Mouse (Mus musculus) CD8-positive naive resting alpha-beta T cell, adult 2 months (primary cell): ENCODE results near the gene Pkp1.

Experiments
- DNase-seq, 2 experiments: peaks; one replicate each; pipeline ENCODE4 v3.0.0; 2022; ENCODE audit warnings: low read depth in 2 of 2, low spot score in 2 of 2

Gene Pkp1

GRCm38 (mm10) chr1:135918644-135919407, at the start of gene Pkp1:
TSS of gene Pkp1 (minus strand) at chr1:135919207.
- DNase-seq, result no peak

GRCm38 (mm10) chr1:135967739-135968138, 48.7 kb upstream of the Pkp1 start:
- no peak for DNase-seq

- DNase-seq, result no peak
Observed at GRCm38 (mm10) chr1:135964561-135964960, 45.6 kb upstream of the Pkp1 start.

GRCm38 (mm10) chr1:135963177-135963576, 44.2 kb upstream of the Pkp1 start:
- no peak for DNase-seq

GRCm38 (mm10) chr1:135958483-135958882, 39.5 kb upstream of the Pkp1 start:
- DNase-seq, result peak in 1 of 2 experiments; percentile 16

GRCm38 (mm10) chr1:135948871-135949270, 29.9 kb upstream of the Pkp1 start:
- no peak for DNase-seq

GRCm38 (mm10) chr1:135946247-135946646, 27.2 kb upstream of the Pkp1 start:
- DNase-seq, result no peak

GRCm38 (mm10) chr1:135945711-135946110, 26.7 kb upstream of the Pkp1 start:
- peak in 1 of 2 experiments; percentile 38 for DNase-seq

- DNase-seq, result peak; percentile 31 to 54
Observed at GRCm38 (mm10) chr1:135944526-135945259, 25.7 kb upstream of the Pkp1 start.

GRCm38 (mm10) chr1:135943713-135944112, 24.7 kb upstream of the Pkp1 start:
- no peak for DNase-seq

GRCm38 (mm10) chr1:135942116-135942515, 23.1 kb upstream of the Pkp1 start:
- no peak for DNase-seq

- DNase-seq, result no peak
Observed at GRCm38 (mm10) chr1:135941259-135942006, 22.4 kb upstream of the Pkp1 start.

- DNase-seq, result no peak
Observed at GRCm38 (mm10) chr1:135936091-135936490, 17.1 kb upstream of the Pkp1 start.

- no peak for DNase-seq
Observed at GRCm38 (mm10) chr1:135933704-135934293, 14.8 kb upstream of the Pkp1 start.

- DNase-seq, result no peak
Observed at GRCm38 (mm10) chr1:135929876-135930275, 10.9 kb upstream of the Pkp1 start.

- no peak for DNase-seq
Observed at GRCm38 (mm10) chr1:135925848-135926247, 6.8 kb upstream of the Pkp1 start.

GRCm38 (mm10) chr1:135924377-135924994, 5.5 kb upstream of the Pkp1 start:
- no peak for DNase-seq

- no peak for DNase-seq
Observed at GRCm38 (mm10) chr1:135923229-135923628, 4.2 kb upstream of the Pkp1 start.

- no peak for DNase-seq
Observed at GRCm38 (mm10) chr1:135917206-135917605, 1.8 kb downstream of the Pkp1 start.

GRCm38 (mm10) chr1:135916486-135917058, 2.4 kb downstream of the Pkp1 start:
- no peak for DNase-seq
